ENCODE assay signal across 24 mouse cellular contexts in genomic region chr7:29144006-29144405, GRCm38 (mm10). TPM values are rescaled to one million over a fixed set of nuclear protein-coding genes. Genes with fewer than 3 reads are reported as not detected.
A peak's percentile ranks its signal among the peaks of the same experiment; 100 is the strongest.
DNase-seq lines count a peak whose midpoint lies in the region; ATAC-seq lines count a peak whose summit lies in the region.
"Had no signal": no experiment of that assay in that cellular context is flagged by ENCODE, and none has a peak within 500 bp of the region (broad histone marks: within the 10 kb centered on the region; RNA-seq: fewer than 3 reads in every experiment).

No protein-coding gene starts in this region.

- DNase-seq in adrenal gland, adult 2 months = peak; percentile 38
- DNase-seq in adrenal gland, adult 8-10 months = no peak
- peak; percentile 61 for DNase-seq in lung, postnatal 36 days
- DNase-seq in lung, postnatal 10 days = no peak
- no peak for DNase-seq in thymus, postnatal 4 days
- no peak for DNase-seq in cerebellum, adult 18-20 months
- DNase-seq: adrenal gland, postnatal 25 days; cerebellum, adult 9-11 months; gastrocnemius, postnatal 36 days; heart, postnatal 14 days; kidney, adult 18-20 months; kidney, postnatal 10 days; layer of hippocampus, postnatal 36 days; lung, postnatal 4 days; retina, postnatal 1 day; thymus, postnatal 25 days had no signal

- no peaks in the 10 kb centered on the region for H3K79me2 ChIP-seq in macrophage (ENCODE audit: inconsistent target)

- peak overlapping the region; percentile 51 for H3K27ac ChIP-seq in macrophage
- H3K27ac ChIP-seq: forebrain, embryonic 10.5 days; heart, embryonic 13.5 days; hindbrain, embryonic 14.5 days; midbrain, embryonic 12.5 days had no signal

- WGBS in macrophage (ENCODE audit: missing documents) = 29% methylated on average over 3 of the region's 4 CpGs

- H3K36me3 ChIP-seq in macrophage (ENCODE audit: inconsistent target) = no peaks in the 10 kb centered on the region
- H3K36me3 ChIP-seq: forebrain, embryonic 10.5 days; heart, embryonic 13.5 days; midbrain, embryonic 12.5 days had no signal

- ATAC-seq in neutrophil, adult 5-6 weeks (ENCODE audit: extremely low read depth, insufficient number of reproducible peaks, low FRiP score, poor library complexity, severe bottlenecking) = peak; percentile 41; the same call in 1 of the 2 replicates
- ATAC-seq: CD4-positive, CD25-positive, alpha-beta regulatory T cell, adult 4 months; inflammation-experienced regulatory T-cells, adult 6 months had no signal

- no peak overlapping the region for H3K4me3 ChIP-seq in macrophage (ENCODE audit: inconsistent target)
- H3K4me3 ChIP-seq: forebrain, embryonic 10.5 days; heart, embryonic 13.5 days; midbrain, embryonic 12.5 days had no signal

RNA-seq across cellular contexts. Expression of gene Rasgrp4, which starts 9.4 kb away (rescaled TPM):
- total RNA-seq in adrenal gland, adult 2 months (2021) = 1 to 10 TPM; 1.2 to 1.5 TPM
- 3.2 and 3.9 TPM in 2 replicates for polyA plus RNA-seq in adrenal gland, adult 2 months (2012; rRNA removed)
- 1 to 10 TPM; 1.3 to 1.6 (median 1.4) TPM for total RNA-seq in adrenal gland, adult 8-10 months (2022)
- 10 to 100 TPM in 8 of 26 experiments, 1 to 10 TPM in 18; 1.9 to 20.4 (median 7.0) TPM for total RNA-seq in macrophage (2018; cell fraction: chromatin; rRNA removed)
- 1 to 10 TPM in 22 of 26 experiments, under 1 TPM in 4; 0.72 to 6.4 (median 2.6) TPM for total RNA-seq in macrophage (2018; cell fraction: cytosol; rRNA removed)
- total RNA-seq in macrophage (2018; cell fraction: nucleus; rRNA removed) = 10 to 100 TPM in 13 of 26 experiments, 1 to 10 TPM in 13; 3.1 to 31.7 (median 10.5) TPM
- polyA plus RNA-seq in macrophage (2018) = 1.8 to 9.4 TPM (median 2.2 TPM) in 3 replicates
- 108 and 138 TPM in 2 replicates for total RNA-seq in neutrophil, adult 5-6 weeks (2017)

RNA-seq across cellular contexts. Expression of gene Fam98c, which starts 12.0 kb away (rescaled TPM):
- total RNA-seq in adrenal gland, adult 2 months (2021) = 10 to 100 TPM in 1 of 2 experiments, 1 to 10 TPM in 1; 9.7 to 12.1 TPM
- 35.2 and 43.4 TPM in 2 replicates for polyA plus RNA-seq in adrenal gland, adult 2 months (2012; rRNA removed)
- 10 to 100 TPM; 10.1 to 19.9 (median 14.7) TPM for total RNA-seq in adrenal gland, adult 8-10 months (2022)
- total RNA-seq in macrophage (2018; cell fraction: chromatin; rRNA removed) = 10 to 100 TPM in 24 of 26 experiments, 1 to 10 TPM in 2; 8.8 to 41.7 (median 20.5) TPM
- total RNA-seq in macrophage (2018; cell fraction: cytosol; rRNA removed) = 10 to 100 TPM in 12 of 26 experiments, 1 to 10 TPM in 14; 6.3 to 13.0 (median 9.8) TPM
- 10 to 100 TPM in 24 of 26 experiments, 1 to 10 TPM in 2; 6.7 to 41.3 (median 19.7) TPM for total RNA-seq in macrophage (2018; cell fraction: nucleus; rRNA removed)
- polyA plus RNA-seq in macrophage (2018) = 6.9 to 13.8 TPM (median 12.9 TPM) in 3 replicates
- total RNA-seq in neutrophil, adult 5-6 weeks (2017) = 23.3 and 26.8 TPM in 2 replicates

RNA-seq across cellular contexts. Expression of gene Ryr1, which starts 19.0 kb away (rescaled TPM):
- under 1 TPM; 0.12 to 0.14 TPM for total RNA-seq in adrenal gland, adult 2 months (2021)
- polyA plus RNA-seq in adrenal gland, adult 2 months (2012; rRNA removed) = 0.10 TPM in 1 of 2 replicates, not detected in the other
- under 1 TPM; 0.17 to 0.25 (median 0.22) TPM for total RNA-seq in adrenal gland, adult 8-10 months (2022)
- total RNA-seq in macrophage (2018; cell fraction: chromatin; rRNA removed) = under 1 TPM in 11 of 26 experiments, not detected in 15; 0.05 to 0.34 (median 0.10) TPM
- total RNA-seq in macrophage (2018; cell fraction: cytosol; rRNA removed) = under 1 TPM in 20 of 26 experiments, not detected in 6; under 0.01 to 0.05 (median under 0.01) TPM
- 1 to 10 TPM in 1 of 26 experiments, under 1 TPM in 11, not detected in 14; 0.04 to 1.4 (median 0.15) TPM for total RNA-seq in macrophage (2018; cell fraction: nucleus; rRNA removed)
- polyA plus RNA-seq in macrophage (2018) = 0.01 to 0.03 TPM in 2 of 3 replicates, not detected in the other
- 0.61 and 1.0 TPM in 2 replicates for total RNA-seq in neutrophil, adult 5-6 weeks (2017)

RNA-seq across cellular contexts. Expression of gene Ggn, which starts 26.0 kb away (rescaled TPM):
- total RNA-seq in adrenal gland, adult 2 months (2021) = 1 to 10 TPM; 1.1 to 1.7 TPM
- 3.0 and 3.8 TPM in 2 replicates for polyA plus RNA-seq in adrenal gland, adult 2 months (2012; rRNA removed)
- 1 to 10 TPM; 1.2 to 2.1 (median 1.7) TPM for total RNA-seq in adrenal gland, adult 8-10 months (2022)
- 1 to 10 TPM in 7 of 26 experiments, under 1 TPM in 10, not detected in 9; 0.16 to 1.4 (median 0.79) TPM for total RNA-seq in macrophage (2018; cell fraction: chromatin; rRNA removed)
- 1 to 10 TPM in 1 of 26 experiments, under 1 TPM in 25; 0.27 to 1.1 (median 0.50) TPM for total RNA-seq in macrophage (2018; cell fraction: cytosol; rRNA removed)
- total RNA-seq in macrophage (2018; cell fraction: nucleus; rRNA removed) = 1 to 10 TPM in 7 of 26 experiments, under 1 TPM in 15, not detected in 4; 0.18 to 1.9 (median 0.64) TPM
- polyA plus RNA-seq in macrophage (2018) = 0.40 to 0.90 TPM (median 0.70 TPM) in 3 replicates
- 0.47 TPM in 1 of 2 replicates, not detected in the other for total RNA-seq in neutrophil, adult 5-6 weeks (2017)
- polyA plus RNA-seq: CD4-positive, CD25-positive, alpha-beta regulatory T cell, adult 4 months; inflammation-experienced regulatory T-cells, adult 6 months had no signal

RNA-seq across cellular contexts. Expression of gene Spred3, which starts 26.2 kb away (rescaled TPM):
- total RNA-seq in adrenal gland, adult 2 months (2021) = 1 to 10 TPM; 5.2 to 7.4 TPM
- 14.4 and 18.0 TPM in 2 replicates for polyA plus RNA-seq in adrenal gland, adult 2 months (2012; rRNA removed)
- 10 to 100 TPM in 2 of 4 experiments, 1 to 10 TPM in 2; 6.6 to 19.2 (median 12.7) TPM for total RNA-seq in adrenal gland, adult 8-10 months (2022)
- total RNA-seq in macrophage (2018; cell fraction: chromatin; rRNA removed) = 10 to 100 TPM in 20 of 26 experiments, 1 to 10 TPM in 6; 6.8 to 28.2 (median 12.9) TPM
- 1 to 10 TPM in 4 of 26 experiments, under 1 TPM in 22; 0.27 to 2.0 (median 0.63) TPM for total RNA-seq in macrophage (2018; cell fraction: cytosol; rRNA removed)
- total RNA-seq in macrophage (2018; cell fraction: nucleus; rRNA removed) = 10 to 100 TPM in 13 of 26 experiments, 1 to 10 TPM in 13; 4.5 to 20.3 (median 9.9) TPM
- polyA plus RNA-seq in macrophage (2018) = 0.95 to 2.3 TPM (median 1.6 TPM) in 3 replicates
- total RNA-seq in neutrophil, adult 5-6 weeks (2017) = 0.58 and 0.98 TPM in 2 replicates

Comparison
In these comparisons a context has a peak if more than half of its experiments do, and no peak if none do; other contexts are left out.
1. DNase-seq: peak in adrenal gland, adult 2 months (single experiment) and lung, postnatal 36 days (single experiment); none in adrenal gland, adult 8-10 months (single experiment), lung, postnatal 10 days (single experiment), thymus, postnatal 4 days (single experiment) and cerebellum, adult 18-20 months (0 of 2).
2. RNA of gene Rasgrp4, which starts 9.4 kb away (total RNA-seq): 108 to 138 TPM in neutrophil, adult 5-6 weeks; 1.3 to 1.6 TPM in adrenal gland, adult 8-10 months and 1.2 to 1.5 TPM in adrenal gland, adult 2 months; every median in the first group is over 10 times any median in the second.